Mouse (Mus musculus): ENCODE data around the gene H60b. TPM values are rescaled to one million over a fixed set of nuclear protein-coding genes. Genes with fewer than 3 reads are reported as not detected.

The H60b gene
- polyA plus RNA-seq, 1 experiment from 2014 or later = 1.00 TPM

Other genes starting within 250 kb of the H60b start
- not detected in 2 replicates for gene 4930444G20Rik, start 90.5 kb upstream of the H60b start, polyA plus RNA-seq (2014; fragmentation: Nextera tagmentation; extraction: Ambion mirVana)
- gene E030030I06Rik, start 9.3 kb upstream of the H60b start, polyA plus RNA-seq (2014; fragmentation: Nextera tagmentation; extraction: Ambion mirVana) = 24.8 and 29.2 TPM in 2 replicates
- gene Raet1e, start within 50 bp of the H60b start, polyA plus RNA-seq (2014; fragmentation: Nextera tagmentation; extraction: Ambion mirVana) = 18.1 and 18.4 TPM in 2 replicates
- 18.0 and 18.8 TPM in 2 replicates for gene Raet1d, start 202.0 kb downstream of the H60b start, polyA plus RNA-seq (2014; fragmentation: Nextera tagmentation; extraction: Ambion mirVana)

Measured in midbrain, embryonic 11.5 days (tissue).